Mouse (Mus musculus) embryonic facial prominence, embryonic 11.5 days (tissue): ENCODE results near the gene Lipo2. TPM values are rescaled to one million over a fixed set of nuclear protein-coding genes. Genes with fewer than 3 reads are reported as not detected.
"Not testable (repeated sequence)": the region's sequence is repeated elsewhere in the genome, so short reads cannot be mapped to it uniquely, and the experiment has no call there.

Experiments used
- ATAC-seq: fragments of 200-750 bp; cut with Nextera tagmentation; replicated peaks from 2 replicates; pipeline ENCODE4 v1.8.0; 2017; ENCODE audit warnings: low read depth; ENCODE audit not compliant: insufficient number of reproducible peaks, low FRiP score, low TSS enrichment
- DNase-seq: peaks from one replicate; pipeline ENCODE4 v3.0.0-alpha.2; 2015; ENCODE audit warnings: low spot score
- H3K27ac ChIP-seq: fragments of 300-500 bp; sonication (generic); replicated peaks from 2 replicates; pipeline ENCODE4 v1.5.1; 2014; ENCODE audit warnings: mild to moderate bottlenecking, low read depth, low read length, control low read depth
- H3K27me3 ChIP-seq: fragments of 300-500 bp; sonication (generic); 2 replicates; pipeline ENCODE4 v1.6.1; 2014; ENCODE audit warnings: mild to moderate bottlenecking, low read length, moderate library complexity, mixed read lengths; ENCODE audit not compliant: control insufficient read depth, insufficient read depth
- H3K36me3 ChIP-seq: fragments of 300-500 bp; sonication (generic); replicated peaks from 2 replicates; pipeline ENCODE4 v1.6.1; 2014; ENCODE audit warnings: low read depth, mild to moderate bottlenecking, low read length, moderate library complexity, mixed read lengths; ENCODE audit not compliant: control insufficient read depth, insufficient read depth
- H3K4me1 ChIP-seq: fragments of 300-500 bp; sonication (generic); 2 replicates; pipeline ENCODE4 v1.6.1; 2014; ENCODE audit warnings: low read length, mixed read lengths; ENCODE audit not compliant: control insufficient read depth, insufficient read depth
- H3K4me2 ChIP-seq: fragments of 300-500 bp; sonication (generic); 2 replicates; pipeline ENCODE4 v1.6.1; 2014; ENCODE audit warnings: low read depth, mild to moderate bottlenecking, control low read depth, low read length, moderate library complexity
- H3K4me3 ChIP-seq: fragments of 300-500 bp; sonication (generic); 2 replicates; pipeline ENCODE4 v1.5.1; 2014; ENCODE audit warnings: low read depth, low read length, control low read depth
- H3K9ac ChIP-seq: fragments of 300-500 bp; sonication (generic); replicated peaks from 2 replicates; pipeline ENCODE4 v1.6.1; 2014; ENCODE audit warnings: mild to moderate bottlenecking, control low read depth, low read length
- H3K9me3 ChIP-seq: fragments of 300-500 bp; sonication (generic); replicated peaks from 2 replicates; pipeline ENCODE4 v1.6.1; 2016; ENCODE audit warnings: mild to moderate bottlenecking, low read length, inconsistent platforms, mixed read lengths; ENCODE audit not compliant: control insufficient read depth
- WGBS: fragments of 180-500 bp; shearing (Covaris S2); extraction: QIAGEN DNeasy Blood & Tissue Kit; methylation state at CpG from one replicate; pipeline ENCODE4 v1.1.7; 2014; 5-methylcytosine and 5-hydroxymethylcytosine counted together
- polyA plus RNA-seq: library from polyadenylated mRNA; unstranded; fragments of >200 nt; fragmentation: Nextera tagmentation; extraction: Ambion mirVana; gene quantifications from 2 replicates; pipeline ENCODE4 v1.2.1, GENCODE M21; 2014

The Lipo2 gene
- 0.27 and 0.63 TPM in 2 replicates for polyA plus RNA-seq

DNA sequence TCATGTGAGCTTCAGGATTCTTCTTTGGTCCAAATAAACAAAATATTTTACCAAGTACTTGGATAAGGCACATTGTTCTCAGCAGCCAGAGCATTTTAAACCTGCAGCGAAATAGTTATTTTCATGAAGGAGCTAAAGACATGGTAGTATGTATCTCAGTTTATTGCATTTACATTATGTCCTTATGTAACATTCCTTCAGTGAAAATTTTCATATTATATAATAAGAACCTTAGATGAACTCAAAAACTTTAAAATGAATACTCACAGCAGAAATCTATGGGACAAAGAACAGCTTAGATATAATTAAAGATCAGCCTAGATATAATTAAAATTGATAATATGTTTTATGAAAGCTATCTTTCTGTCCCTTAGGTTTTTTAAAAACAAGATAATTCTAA lies at the start of gene Lipo2:
Gene Lipo2, minus strand, starts transcription at position 101 of the 400 bp plus-strand sequence.
- not testable (repeated sequence) for H3K4me1 ChIP-seq, DNase-seq, H3K27me3 ChIP-seq, ATAC-seq, H3K27ac ChIP-seq, H3K9me3 ChIP-seq, H3K9ac ChIP-seq, H3K36me3 ChIP-seq, H3K4me2 ChIP-seq, H3K4me3 ChIP-seq
- WGBS: 95% methylated on average over 1 of the region's 1 CpGs

DNA sequence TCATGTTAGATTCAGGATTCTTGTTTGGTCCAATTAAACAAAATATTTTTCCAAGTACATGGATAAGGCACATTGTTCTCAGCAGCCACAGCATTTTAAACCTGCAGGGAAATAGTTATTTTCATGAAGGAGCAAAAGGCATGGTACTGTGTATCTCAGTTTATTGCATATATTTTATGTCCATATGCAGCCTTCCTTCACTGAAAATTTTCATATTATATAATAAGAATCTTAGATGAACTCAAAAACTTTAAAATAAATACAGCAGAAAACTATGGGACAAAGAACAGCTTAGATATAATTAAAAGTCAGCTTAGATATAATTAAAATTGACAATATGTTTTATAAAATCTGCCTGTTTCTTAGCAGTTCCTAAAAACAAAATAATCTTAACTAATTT lies 36.2 kb upstream of the Lipo2 start, which contains the start of gene Lipo1:
Gene Lipo1, minus strand, starts transcription at position 101 of the 400 bp plus-strand sequence.
- not testable (repeated sequence) for H3K27ac ChIP-seq, H3K4me1 ChIP-seq, H3K36me3 ChIP-seq, H3K27me3 ChIP-seq, DNase-seq, H3K9ac ChIP-seq, H3K9me3 ChIP-seq, H3K4me2 ChIP-seq, H3K4me3 ChIP-seq, ATAC-seq

GRCm38 (mm10) chr19:33786576-33787277 lies 35.6 kb upstream of the Lipo2 start:
- no peak overlapping the region for H3K9ac ChIP-seq
- 90% methylated on average over 12 of the region's 12 CpGs for WGBS
- no peaks in the 10 kb centered on the region for H3K27me3 ChIP-seq
- H3K4me3 ChIP-seq: no peak overlapping the region
- H3K4me1 ChIP-seq: no peaks in the 10 kb centered on the region
- no peak overlapping the region for H3K4me2 ChIP-seq
- H3K9me3 ChIP-seq: no peaks in the 10 kb centered on the region
- no peak for ATAC-seq
- no peak for DNase-seq
- no peak overlapping the region for H3K27ac ChIP-seq
- no peaks in the 10 kb centered on the region for H3K36me3 ChIP-seq

DNA sequence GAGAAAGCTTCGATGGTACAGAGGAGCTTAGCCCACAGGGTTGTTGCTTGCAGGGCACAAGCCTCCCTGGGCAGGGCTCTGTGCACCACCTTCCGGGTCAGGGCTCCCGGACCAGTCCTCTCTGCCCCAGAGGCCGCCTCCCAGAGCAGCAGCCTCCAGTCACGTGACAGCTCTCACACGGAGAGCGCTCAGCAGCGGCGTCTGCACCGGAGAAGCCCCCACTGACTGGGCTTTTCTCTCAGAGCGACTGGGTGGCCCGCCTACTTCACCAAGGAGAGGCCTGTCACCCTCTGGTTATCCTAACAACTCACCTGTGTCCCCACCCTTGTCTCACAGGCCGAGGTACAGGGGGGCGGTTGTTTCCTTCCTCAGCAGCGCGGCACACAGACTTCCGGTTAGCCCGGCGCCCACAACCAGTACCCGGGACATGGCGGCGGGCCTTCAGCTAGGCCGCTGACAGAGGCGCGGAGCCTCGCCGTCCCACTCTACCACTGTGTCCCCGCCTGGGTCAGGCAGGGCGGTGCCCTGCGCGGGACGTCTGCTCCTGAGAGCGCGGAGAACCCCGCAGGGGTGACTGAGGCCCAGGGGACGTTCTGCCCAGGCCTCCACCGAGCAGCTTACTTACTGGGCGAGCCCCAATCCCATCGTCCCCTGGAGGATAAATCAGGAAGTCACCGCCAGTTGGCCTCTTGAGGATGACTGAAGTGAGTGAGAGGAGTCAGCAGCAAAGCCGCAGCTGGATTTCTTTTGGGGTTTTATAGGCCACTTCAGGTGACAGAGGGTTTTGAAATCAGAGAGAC lies 10.3 kb upstream of the Lipo2 start, which contains the start of gene Lipo3:
Gene Lipo3, minus strand, starts transcription at position 665 of the 800 bp plus-strand sequence.
- DNase-seq (peak; percentile 4), ATAC-seq (peak; percentile 94)
- H3K27ac ChIP-seq, H3K4me1 ChIP-seq, H3K9ac ChIP-seq, H3K9me3 ChIP-seq, H3K4me2 ChIP-seq, H3K27me3 ChIP-seq, H3K4me3 ChIP-seq, H3K36me3 ChIP-seq: not testable (repeated sequence)
- 28% methylated on average over 12 of the region's 41 CpGs for WGBS

Other genes starting within 250 kb of the Lipo2 start
- gene Lipo4, start 233.6 kb downstream of the Lipo2 start, polyA plus RNA-seq: not detected in 2 replicates
- gene Gm8978, start 126.1 kb downstream of the Lipo2 start, polyA plus RNA-seq: not detected in 2 replicates
- 10.1 and 11.9 TPM in 2 replicates for gene Lipo3, start 10.6 kb upstream of the Lipo2 start, polyA plus RNA-seq
- not detected in 2 replicates for gene Lipo1, start 36.1 kb upstream of the Lipo2 start, polyA plus RNA-seq
- not detected in 2 replicates for gene Lipf, start 209.8 kb upstream of the Lipo2 start, polyA plus RNA-seq